Mouse (Mus musculus) layer of hippocampus, adult 6 months (tissue): Measurements from ENCODE around the gene Krt76. TPM values are rescaled to one million over a fixed set of nuclear protein-coding genes. Genes with fewer than 3 reads are reported as not detected.

Experiments used
- long read RNA-seq, 2 experiments: library from polyadenylated mRNA; unstranded; transcript quantifications; one replicate each; pipeline ENCODE4 v2.0.0; 2019 to 2020
- microRNA-seq: library from miRNA; unstranded; fragments of <30 nt; microRNA quantifications from one replicate; pipeline ENCODE4 v1.2.0, GENCODE M21; 2020
- polyA plus RNA-seq: library from polyadenylated mRNA; unstranded; fragments of <200 nt; fragmentation: Nextera tagmentation; gene quantifications from 2 replicates; pipeline ENCODE4 v1.2.3, GENCODE M21; 2021

The Krt76 gene
- not detected in 2 replicates for polyA plus RNA-seq
- long read RNA-seq, experiment 1 = 0 reads
- long read RNA-seq, experiment 2 = 0 reads

GRCm38 (mm10) chr15:101892820-101893219, at the start of gene Krt76:
TSS of gene Krt76 (minus strand) at chr15:101892920.

GRCm38 (mm10) chr15:101940274-101940829, 47.6 kb upstream of the Krt76 start, which contains the start of gene Krt79:
TSS of gene Krt79 (minus strand) at chr15:101940324.

GRCm38 (mm10) chr15:101924635-101925034, 31.9 kb upstream of the Krt76 start, which contains the start of gene Krt4:
TSS of gene Krt4 (minus strand) at chr15:101924735.

DNA sequence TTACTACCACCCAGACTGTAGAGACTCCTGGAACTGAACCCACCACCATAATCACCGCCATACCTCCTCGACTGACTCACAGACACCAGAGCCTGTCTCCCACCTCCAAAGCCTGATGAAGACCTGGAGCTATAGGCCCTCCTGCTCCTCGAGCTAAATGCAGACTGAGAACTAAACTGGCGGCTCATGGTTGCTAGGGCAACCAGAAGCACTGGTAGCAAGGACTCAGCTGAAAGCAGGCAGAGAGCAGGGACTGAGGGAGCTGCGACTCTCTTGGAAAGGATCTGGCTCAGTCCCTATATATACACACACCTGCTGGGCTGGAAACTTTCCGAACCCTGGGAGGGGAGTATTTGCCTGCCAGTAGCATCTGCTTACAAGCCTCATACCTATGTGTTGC, 23.3 kb downstream of the Krt76 start, which contains the start of gene Krt77:
TSS of gene Krt77 (minus strand) at position 275 of the 400 bp plus-strand sequence.

GRCm38 (mm10) chr15:101850694-101851093, 42.0 kb downstream of the Krt76 start, which contains the start of gene Krt1:
TSS of gene Krt1 (minus strand) at chr15:101850794.

Small RNAs within 50 kb of the gene (microRNA-seq; reads per million reads assigned to microRNA genes)
- not detected for gene Gm44356

Other genes with a start within 250 kb of the Krt76 start
- not detected in 2 replicates for gene Gm5478, start 245.5 kb downstream of the Krt76 start, polyA plus RNA-seq
- not detected in 2 replicates for gene Krt6b, start 212.6 kb downstream of the Krt76 start, polyA plus RNA-seq
- gene Krt6a, start 198.6 kb downstream of the Krt76 start, polyA plus RNA-seq = not detected in 2 replicates
- gene Krt5, start 180.0 kb downstream of the Krt76 start, polyA plus RNA-seq = 0.38 and 0.46 TPM in 2 replicates
- not detected in 2 replicates for gene Krt71, start 149.8 kb downstream of the Krt76 start, polyA plus RNA-seq
- not detected in 2 replicates for gene Krt72, start 106.5 kb downstream of the Krt76 start, polyA plus RNA-seq
- gene Krt73, start 90.6 kb downstream of the Krt76 start, polyA plus RNA-seq = 3.9 and 4.0 TPM in 2 replicates
- gene Krt2, start 74.8 kb downstream of the Krt76 start, polyA plus RNA-seq = 0.48 and 1.0 TPM in 2 replicates
- 5.6 and 6.0 TPM in 2 replicates for gene Krt1, start 42.1 kb downstream of the Krt76 start, polyA plus RNA-seq
- 4.4 and 4.5 TPM in 2 replicates for gene Krt77, start 23.2 kb downstream of the Krt76 start, polyA plus RNA-seq
- not detected in 2 replicates for gene Krt4, start 31.8 kb upstream of the Krt76 start, polyA plus RNA-seq
- 0.67 and 0.80 TPM in 2 replicates for gene Krt79, start 47.4 kb upstream of the Krt76 start, polyA plus RNA-seq
- not detected in 2 replicates for gene Krt78, start 61.4 kb upstream of the Krt76 start, polyA plus RNA-seq
- 0.53 and 5.4 TPM in 2 replicates for gene Krt8, start 111.6 kb upstream of the Krt76 start, polyA plus RNA-seq
- 2.5 and 32.1 TPM in 2 replicates for gene Krt18, start 135.3 kb upstream of the Krt76 start, polyA plus RNA-seq
- gene Eif4b, start 180.9 kb upstream of the Krt76 start, polyA plus RNA-seq = 60.8 and 64.7 TPM in 2 replicates
- gene Tns2, start 207.5 kb upstream of the Krt76 start, polyA plus RNA-seq = 3.7 and 6.3 TPM in 2 replicates
- 24.4 and 24.7 TPM in 2 replicates for gene Spryd3, start 243.3 kb upstream of the Krt76 start, polyA plus RNA-seq